Mouse (Mus musculus): ENCODE measurements at regions not wholly inside any gene's neighbourhood (a gene's known extent, or its start where the extent isn't known, plus 50 kb on each side); places are given as distances from the start of the nearest gene placed in this dataset.
"Not testable (repeated sequence)": the region's sequence is repeated elsewhere in the genome, so short reads cannot be mapped to it uniquely, and the experiment has no call there.

GRCm38 (mm10) chr13:35564006-35564405, 95.6 kb upstream of the Cdyl start:
- H3K27ac ChIP-seq = no peak overlapping the region
- intact Hi-C loops (cut with DNase I) = no loop called here
- no peak for TF ChIP-seq CTCF (IDR thresholded peaks at IDR 0.05)
- no peak for DNase-seq (ENCODE audit: extremely low spot score in 1 of 2, low spot score in 2 of 2)
- no peak overlapping the region for H3K4me3 ChIP-seq

GRCm38 (mm10) chr13:35581616-35582015, 78.0 kb upstream of the Cdyl start:
- TF ChIP-seq CTCF (IDR thresholded peaks at IDR 0.05) = no peak
- intact Hi-C loops (cut with DNase I) = no loop called here
- DNase-seq (ENCODE audit: extremely low spot score in 1 of 2, low spot score in 2 of 2) = no peak
- H3K4me3 ChIP-seq = no peak overlapping the region
- H3K27ac ChIP-seq = no peak overlapping the region

- intact Hi-C loops (cut with DNase I) = no loop called here
- Histone ChIP-seq H3K4me3 (no peak overlapping the region), H3K27ac (no peak overlapping the region)
- no peak for DNase-seq (ENCODE audit: extremely low spot score in 1 of 2, low spot score in 2 of 2)
- TF ChIP-seq CTCF (IDR thresholded peaks at IDR 0.05) = no peak
These were observed 61.6 kb upstream of the Cdyl start for GRCm38 (mm10) chr13:35598003-35598402.

- TF ChIP-seq CTCF (IDR thresholded peaks at IDR 0.05) = no peak
- DNase-seq (ENCODE audit: extremely low spot score in 1 of 2, low spot score in 2 of 2) = no peak
- Histone ChIP-seq H3K4me3 (no peak overlapping the region), H3K27ac (no peak overlapping the region)
- intact Hi-C loops (cut with DNase I) = no loop called here
These were observed 58.0 kb upstream of the Cdyl start for GRCm38 (mm10) chr13:35601560-35602135.

- no peak overlapping the region for H3K27ac ChIP-seq
- intact Hi-C loops (cut with DNase I) = no loop called here
- no peak for DNase-seq (ENCODE audit: extremely low spot score in 1 of 2, low spot score in 2 of 2)
- no peak for TF ChIP-seq CTCF (IDR thresholded peaks at IDR 0.05)
- H3K4me3 ChIP-seq = no peak overlapping the region
These were observed 56.6 kb upstream of the Cdyl start for GRCm38 (mm10) chr13:35603080-35603479.

GRCm38 (mm10) chr13:35604061-35604460, 55.6 kb upstream of the Cdyl start:
- no peak for DNase-seq (ENCODE audit: extremely low spot score in 1 of 2, low spot score in 2 of 2)
- intact Hi-C loops (cut with DNase I) = no loop called here
- no peak overlapping the region for H3K27ac ChIP-seq
- TF ChIP-seq CTCF (IDR thresholded peaks at IDR 0.05) = no peak
- H3K4me3 ChIP-seq = no peak overlapping the region

GRCm38 (mm10) chr13:35604765-35605164, 54.9 kb upstream of the Cdyl start:
- Histone ChIP-seq H3K4me3 (no peak overlapping the region), H3K27ac (no peak overlapping the region)
- intact Hi-C loops (cut with DNase I) = no loop called here
- DNase-seq (ENCODE audit: extremely low spot score in 1 of 2, low spot score in 2 of 2) = no peak
- no peak for TF ChIP-seq CTCF (IDR thresholded peaks at IDR 0.05)

- H3K4me3 ChIP-seq; DNase-seq (ENCODE audit: extremely low spot score in 1 of 2, low spot score in 2 of 2); intact Hi-C loops (cut with DNase I); H3K27ac ChIP-seq: not testable (repeated sequence)
These were observed 52.6 kb upstream of the Cdyl start for GRCm38 (mm10) chr13:35606857-35607561.

- DNase-seq (ENCODE audit: extremely low spot score in 1 of 2, low spot score in 2 of 2) = no peak
- no peak for TF ChIP-seq CTCF (IDR thresholded peaks at IDR 0.05)
- no peak overlapping the region for H3K4me3 ChIP-seq
- intact Hi-C loops (cut with DNase I) = no loop called here
- no peak overlapping the region for H3K27ac ChIP-seq
These were observed 51.9 kb upstream of the Cdyl start for GRCm38 (mm10) chr13:35607710-35608109.

All from left cerebral cortex, adult 2 months (tissue).